ENCODE assay signal across 33 mouse cellular contexts in genomic region chr5:83826561-83826960, GRCm38 (mm10).
DNase-seq lines count a peak whose midpoint lies in the region; ATAC-seq and TF ChIP-seq lines count a peak whose summit lies in the region.
"Had no signal": no experiment of that assay in that cellular context is flagged by ENCODE, and none has a peak within 500 bp of the region (broad histone marks: within the 10 kb centered on the region; RNA-seq: fewer than 3 reads in every experiment).

No protein-coding gene starts in this region.

- no peaks in the 10 kb centered on the region for H3K4me1 ChIP-seq in forebrain, embryonic 16.5 days (replicated peaks; ENCODE audit: control insufficient read depth, insufficient read depth, low read length)
- H3K4me1 ChIP-seq in forebrain, embryonic 12.5 days: no peaks in the 10 kb centered on the region
- H3K4me1 ChIP-seq: embryonic facial prominence, embryonic 10.5 days; embryonic facial prominence, embryonic 15.5 days; hindbrain, embryonic 12.5 days; intestine, embryonic 15.5 days; midbrain, embryonic 13.5 days; neural tube, embryonic 13.5 days had no signal

- WGBS in forebrain, embryonic 16.5 days: 44% methylated on average over 2 of the region's 2 CpGs
- WGBS in forebrain, embryonic 12.5 days: 88% methylated on average over 2 of the region's 2 CpGs

- no peak overlapping the region for H3K27ac ChIP-seq in forebrain, embryonic 16.5 days (ENCODE audit: low read length)
- no peak overlapping the region for H3K27ac ChIP-seq in forebrain, embryonic 12.5 days
- peak overlapping the region; percentile 69 for H3K27ac ChIP-seq in left cerebral cortex, adult 2 months
- H3K27ac ChIP-seq: embryonic facial prominence, embryonic 10.5 days; embryonic facial prominence, embryonic 15.5 days; gastrocnemius, adult 2 months; hindbrain, embryonic 12.5 days; hindbrain, postnatal 0 days; intestine, embryonic 15.5 days; liver, embryonic 14.5 days; macrophage; midbrain, embryonic 13.5 days; neural tube, embryonic 13.5 days; stomach, postnatal 0 days had no signal

- no peaks in the 10 kb centered on the region for H3K9me3 ChIP-seq in forebrain, embryonic 16.5 days (ENCODE audit: control insufficient read depth, low read length)
- no peaks in the 10 kb centered on the region for H3K9me3 ChIP-seq in forebrain, embryonic 12.5 days
- H3K9me3 ChIP-seq: embryonic facial prominence, embryonic 10.5 days; embryonic facial prominence, embryonic 15.5 days; hindbrain, embryonic 12.5 days; intestine, embryonic 15.5 days; midbrain, embryonic 13.5 days; neural tube, embryonic 13.5 days had no signal

- no peaks in the 10 kb centered on the region for H3K36me3 ChIP-seq in forebrain, embryonic 16.5 days (ENCODE audit: control insufficient read depth, insufficient read depth)
- no peaks in the 10 kb centered on the region for H3K36me3 ChIP-seq in forebrain, embryonic 12.5 days (replicated peaks)
- H3K36me3 ChIP-seq: embryonic facial prominence, embryonic 10.5 days; embryonic facial prominence, embryonic 15.5 days; hindbrain, embryonic 12.5 days; intestine, embryonic 15.5 days; midbrain, embryonic 13.5 days; neural tube, embryonic 13.5 days had no signal

- no peak overlapping the region for H3K4me3 ChIP-seq in forebrain, embryonic 16.5 days (replicated peaks; ENCODE audit: low read length)
- no peak overlapping the region for H3K4me3 ChIP-seq in forebrain, embryonic 12.5 days (replicated peaks)
- no peak overlapping the region for H3K4me3 ChIP-seq in left cerebral cortex, adult 2 months
- H3K4me3 ChIP-seq: embryonic facial prominence, embryonic 10.5 days; embryonic facial prominence, embryonic 15.5 days; gastrocnemius, adult 2 months; hindbrain, embryonic 12.5 days; intestine, embryonic 15.5 days; midbrain, embryonic 13.5 days; neural tube, embryonic 13.5 days had no signal

- intact Hi-C loops in left cerebral cortex, adult 2 months (cut with DNase I): loop anchor here (2.0 to 10.0 kb wide), 2 partner anchors 418 to 492 kb away; no protein-coding TSS in a partner anchor
- intact Hi-C loops in left cerebral cortex, postnatal 25 days (cut with DNase I): no loop called here

- peak; percentile 64 for ATAC-seq in forebrain, embryonic 16.5 days
- ATAC-seq in forebrain, embryonic 12.5 days (ENCODE audit: low FRiP score): no peak
- ATAC-seq: hindbrain, postnatal 0 days; intestine, embryonic 15.5 days; midbrain, embryonic 13.5 days had no signal

- TF ChIP-seq CTCF in left cerebral cortex, adult 2 months (IDR thresholded peaks at IDR 0.05): no peak

- peak; percentile 1 to 39 for DNase-seq in layer of hippocampus, adult 18-20 months (ENCODE audit: low spot score in 2 of 2)
- DNase-seq in layer of hippocampus, postnatal 36 days: no peak
- DNase-seq in left cerebral cortex, adult 2 months (ENCODE audit: extremely low spot score in 1 of 2, low spot score in 2 of 2): no peak
- DNase-seq in left cerebral cortex, adult 18-20 months (ENCODE audit: low spot score in 2 of 2): no peak
- DNase-seq in left cerebral cortex, postnatal 25 days (ENCODE audit: low spot score in 2 of 2): peak; percentile 9 to 79
- DNase-seq in MN1 (ENCODE audit: low spot score): no peak
- DNase-seq: adrenal gland, postnatal 14 days; cerebellum, adult 2 months; cerebellum, postnatal 14 days; gastrocnemius, adult 2 months; gastrocnemius, postnatal 36 days; heart, adult 18-20 months; heart, postnatal 36 days; kidney, adult 2 months; kidney, postnatal 36 days; liver; lung, adult 2 months; lung, postnatal 10 days; thymus, adult 2 months; thymus, postnatal 36 days had no signal

- no peak overlapping the region for H3K9ac ChIP-seq in forebrain, embryonic 16.5 days (replicated peaks; ENCODE audit: low read depth, low read length)
- H3K9ac ChIP-seq in forebrain, embryonic 12.5 days: no peak overlapping the region
- H3K9ac ChIP-seq: embryonic facial prominence, embryonic 15.5 days; hindbrain, embryonic 12.5 days; intestine, embryonic 15.5 days; liver, embryonic 14.5 days; midbrain, embryonic 13.5 days; neural tube, embryonic 13.5 days had no signal

- H3K27me3 ChIP-seq in forebrain, embryonic 16.5 days (replicated peaks; ENCODE audit: control insufficient read depth, insufficient read depth, low read length): no peaks in the 10 kb centered on the region
- no peaks in the 10 kb centered on the region for H3K27me3 ChIP-seq in forebrain, embryonic 12.5 days
- H3K27me3 ChIP-seq: embryonic facial prominence, embryonic 15.5 days; hindbrain, embryonic 12.5 days; intestine, embryonic 15.5 days; midbrain, embryonic 13.5 days; neural tube, embryonic 13.5 days had no signal

- no peak overlapping the region for H3K4me2 ChIP-seq in forebrain, embryonic 16.5 days (ENCODE audit: low read length)
- no peak overlapping the region for H3K4me2 ChIP-seq in forebrain, embryonic 12.5 days
- H3K4me2 ChIP-seq: embryonic facial prominence, embryonic 15.5 days; heart, embryonic 11.5 days; hindbrain, embryonic 12.5 days; intestine, embryonic 15.5 days; midbrain, embryonic 13.5 days; neural tube, embryonic 13.5 days had no signal

Comparison
In these comparisons a context has a peak if more than half of its experiments do, and no peak if none do; other contexts are left out.
1. DNase-seq: peak in layer of hippocampus, adult 18-20 months (2 of 2) and left cerebral cortex, postnatal 25 days (2 of 2); none in layer of hippocampus, postnatal 36 days (0 of 2), left cerebral cortex, adult 2 months (0 of 2), left cerebral cortex, adult 18-20 months (0 of 2) and MN1 (single experiment).